In the genomic region with DNA sequence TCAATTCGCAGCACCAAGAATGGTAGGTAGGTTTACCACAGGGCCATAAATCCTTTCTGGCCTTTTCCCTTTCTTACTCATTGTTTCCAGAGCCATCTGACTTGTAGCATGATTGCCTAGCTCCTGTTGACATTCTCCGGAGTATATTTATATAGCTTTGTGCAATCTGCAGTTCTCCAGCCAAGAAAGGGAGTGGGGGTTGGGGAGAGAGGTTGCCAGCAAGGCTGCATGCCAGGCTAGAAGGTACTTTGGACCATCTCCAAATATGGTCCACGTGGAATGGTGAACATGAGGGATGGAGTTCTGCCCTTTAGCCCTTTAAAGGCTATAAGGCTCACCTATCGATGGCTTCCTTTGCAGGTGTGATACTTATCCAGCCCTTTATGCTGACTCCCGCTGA, we compare ENCODE assay signal across 10 mouse cellular contexts. TPM values are rescaled to one million over a fixed set of nuclear protein-coding genes. Genes with fewer than 3 reads are reported as not detected.
DNase-seq lines count a peak whose midpoint lies in the region; TF ChIP-seq lines count a peak whose summit lies in the region.
"Had no signal": no experiment of that assay in that cellular context is flagged by ENCODE, and none has a peak within 500 bp of the region (broad histone marks: within the 10 kb centered on the region; RNA-seq: fewer than 3 reads in every experiment).

No protein-coding gene starts in this region.

- peak overlapping the region; percentile 58; the same call in 1 of the 2 replicates for H3K27ac ChIP-seq in gastrocnemius, adult 2 months
- H3K27ac ChIP-seq: hindbrain, embryonic 15.5 days had no signal

- DNase-seq in gastrocnemius, adult 2 months: no peak
- DNase-seq in gastrocnemius, postnatal 14 days: no peak
- peak; percentile 68 to 69 for DNase-seq in cerebellum, adult 18-20 months
- peak; percentile 53 to 74 for DNase-seq in heart, postnatal 14 days
- DNase-seq in lung, postnatal 10 days: peak; percentile 84
- DNase-seq in natural killer cell, adult 2 months (ENCODE audit: low spot score in 2 of 2): no peak
- no peak for DNase-seq in thymus, postnatal 25 days
- no peak for DNase-seq in embryo, embryonic 10 days (ENCODE audit: low spot score)

- H3K4me3 ChIP-seq in gastrocnemius, adult 2 months: no peak overlapping the region
- H3K4me3 ChIP-seq: hindbrain, embryonic 15.5 days; myocyte had no signal

- intact Hi-C loops in gastrocnemius, adult 2 months (cut with DNase I): no loop called here
- intact Hi-C loops in gastrocnemius, postnatal 14 days (cut with DNase I; ENCODE audit: low total_unique reads): no loop called here
- intact Hi-C loops in heart, postnatal 14 days (cut with DNase I): no loop called here

- TF ChIP-seq CTCF in gastrocnemius, adult 2 months (IDR thresholded peaks at IDR 0.05): no peak

RNA-seq across cellular contexts. Expression of a gene that starts 45.2 kb away (rescaled TPM):
- total RNA-seq in gastrocnemius, adult 2 months (2021): 100 to 1,000 TPM; 124 to 136 TPM
- 100 to 1,000 TPM in 1 of 2 experiments, 10 to 100 TPM in 1; 86.4 to 106 TPM for total RNA-seq in gastrocnemius, postnatal 14 days (2021)
- total RNA-seq in heart, postnatal 14 days (2021): 100 to 1,000 TPM; 105 to 127 TPM

Comparison
In these comparisons a context has a peak if more than half of its experiments do, and no peak if none do; other contexts are left out.
1. DNase-seq: peak in cerebellum, adult 18-20 months (2 of 2), heart, postnatal 14 days (2 of 2) and lung, postnatal 10 days (single experiment); none in gastrocnemius, adult 2 months (single experiment), gastrocnemius, postnatal 14 days (single experiment), natural killer cell, adult 2 months (0 of 2), thymus, postnatal 25 days (single experiment) and embryo, embryonic 10 days (single experiment).